Mouse (Mus musculus) cerebellum, adult 8-10 months (tissue): ENCODE data around the gene Sgf29.
"Not testable (repeated sequence)": the region's sequence is repeated elsewhere in the genome, so short reads cannot be mapped to it uniquely, and the experiment has no call there.

Source experiments
- DNase-seq: peaks from one replicate; pipeline ENCODE4 v3.0.0; 2022

Sgf29 gene

DNA sequence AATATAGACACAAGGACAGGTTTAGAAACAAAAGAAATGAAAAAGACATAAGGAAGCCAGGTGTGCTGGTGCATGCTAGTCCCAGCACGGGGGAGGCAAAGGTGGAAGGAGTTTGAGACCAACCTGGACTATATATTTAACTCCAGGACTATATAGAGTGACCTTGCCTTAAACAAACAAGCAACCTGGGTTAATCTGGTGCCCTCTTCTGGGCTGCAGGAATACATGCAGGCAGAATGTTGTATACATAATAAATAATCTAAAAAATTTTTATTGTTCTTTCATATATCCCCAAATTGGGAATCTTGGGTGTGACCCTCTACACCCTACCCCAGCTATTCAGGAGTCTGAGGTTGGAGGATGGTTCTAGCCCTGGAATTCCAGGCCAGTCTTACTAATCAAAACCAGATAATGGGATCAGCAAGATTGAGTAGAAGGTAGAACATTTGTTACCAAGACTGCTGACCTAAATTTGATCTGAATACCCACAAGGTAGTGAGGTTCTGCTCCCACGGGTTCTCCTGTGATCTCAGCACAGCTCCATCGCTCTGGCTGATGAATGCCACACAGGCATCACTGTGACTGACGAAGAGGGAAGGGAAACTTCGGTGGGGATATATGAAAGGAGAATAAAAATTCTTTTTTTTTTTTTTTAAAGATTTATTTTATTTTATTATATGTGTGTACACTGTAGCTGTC lies 6.4 kb upstream of the Sgf29 start:
- DNase-seq, result no peak

- DNase-seq, result peak; percentile 43
These were observed 5.9 kb upstream of the Sgf29 start for GRCm38 (mm10) chr7:126643244-126643617.

- DNase-seq, result no peak
These were observed 4.8 kb upstream of the Sgf29 start for GRCm38 (mm10) chr7:126644345-126644744.

DNA sequence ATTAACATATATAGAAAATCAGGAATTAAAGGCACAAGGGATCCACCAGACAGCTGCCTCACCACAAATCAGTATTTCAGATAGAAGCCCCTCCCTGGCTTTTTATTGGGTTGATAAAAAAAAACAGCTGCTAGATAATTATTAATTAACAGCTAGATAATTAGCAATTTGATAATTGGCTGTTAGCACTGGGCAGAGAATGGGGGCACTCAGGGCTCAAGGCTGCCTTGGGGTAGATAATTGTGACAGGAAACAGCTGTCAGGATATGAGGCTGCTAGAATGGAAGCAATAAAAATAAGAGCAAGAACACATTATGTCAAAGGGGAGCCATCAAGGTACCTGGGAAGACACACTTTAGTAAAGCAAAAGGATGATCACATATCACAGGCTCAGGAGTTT lies 4.2 kb upstream of the Sgf29 start:
- no peak for DNase-seq

DNA sequence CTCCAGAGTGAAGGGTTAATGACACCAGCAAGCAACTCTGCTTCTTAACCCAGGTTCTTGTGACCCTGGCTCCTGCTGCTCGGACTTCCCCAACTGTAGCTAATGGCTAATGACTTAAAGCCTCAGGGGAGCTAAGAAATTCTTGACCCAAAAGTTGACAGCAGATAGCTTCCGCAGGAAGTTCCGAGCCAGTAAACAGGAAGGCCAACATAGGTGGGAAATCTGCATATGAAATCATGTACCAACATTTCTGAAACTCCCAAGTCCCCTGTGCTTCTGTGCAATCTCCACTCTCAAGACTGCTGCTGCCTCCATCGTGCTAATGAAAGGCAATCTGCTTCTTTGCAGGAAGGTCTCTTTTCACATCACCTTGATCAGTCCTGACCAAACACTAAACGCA lies 3.4 kb upstream of the Sgf29 start:
- DNase-seq, result no peak

- no peak for DNase-seq
These were observed 623 bp upstream of the Sgf29 start for GRCm38 (mm10) chr7:126648486-126648885.

DNA sequence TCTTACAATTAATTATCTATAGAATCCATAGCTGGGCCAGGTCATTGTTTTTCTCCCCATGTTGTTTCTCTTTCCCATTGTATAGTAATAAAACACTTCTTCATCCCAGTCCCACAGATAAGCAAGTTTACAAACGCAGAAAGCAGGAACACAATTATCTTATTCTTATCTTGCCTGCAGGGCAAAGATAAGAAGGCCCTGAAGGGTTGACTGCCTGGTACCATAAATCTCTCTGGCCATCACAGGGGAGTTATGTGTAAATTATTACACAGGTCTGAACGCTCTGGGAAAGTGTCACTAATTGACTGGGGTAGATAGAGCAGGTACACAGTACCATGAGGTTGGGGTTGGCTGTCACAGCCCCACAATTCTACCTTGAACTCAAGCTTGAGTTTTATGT lies 1.7 kb downstream of the Sgf29 start:
- DNase-seq, result no peak

GRCm38 (mm10) chr7:126653991-126654390 lies 4.9 kb downstream of the Sgf29 start:
- no peak for DNase-seq

- DNase-seq, result no peak
These were observed 6.6 kb downstream of the Sgf29 start for GRCm38 (mm10) chr7:126655695-126656094.

GRCm38 (mm10) chr7:126657522-126657921 lies 8.4 kb downstream of the Sgf29 start:
- no peak for DNase-seq

- DNase-seq, result no peak
These were observed 10.7 kb downstream of the Sgf29 start for GRCm38 (mm10) chr7:126659771-126660170.

GRCm38 (mm10) chr7:126663646-126664045 lies 14.5 kb downstream of the Sgf29 start:
- DNase-seq, result no peak

DNA sequence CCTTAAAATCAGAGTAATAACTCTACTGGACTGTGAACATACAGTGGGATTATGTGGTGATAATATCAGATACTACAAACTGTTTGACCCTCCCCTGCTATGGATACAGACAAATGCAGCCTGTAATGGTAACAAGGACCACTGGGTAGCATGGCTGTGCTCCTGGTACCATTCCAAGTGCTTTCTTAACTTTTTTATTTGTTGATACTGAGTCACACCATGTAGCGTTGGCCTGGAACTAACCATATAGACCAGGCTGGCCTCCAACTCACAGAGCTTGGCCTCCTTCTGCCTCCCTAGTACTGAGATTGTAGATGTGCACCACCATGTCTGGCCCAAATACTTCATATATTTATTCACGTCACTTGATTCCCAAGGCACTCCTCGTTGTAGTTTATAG lies 16.2 kb downstream of the Sgf29 start:
- DNase-seq, result no peak

DNA sequence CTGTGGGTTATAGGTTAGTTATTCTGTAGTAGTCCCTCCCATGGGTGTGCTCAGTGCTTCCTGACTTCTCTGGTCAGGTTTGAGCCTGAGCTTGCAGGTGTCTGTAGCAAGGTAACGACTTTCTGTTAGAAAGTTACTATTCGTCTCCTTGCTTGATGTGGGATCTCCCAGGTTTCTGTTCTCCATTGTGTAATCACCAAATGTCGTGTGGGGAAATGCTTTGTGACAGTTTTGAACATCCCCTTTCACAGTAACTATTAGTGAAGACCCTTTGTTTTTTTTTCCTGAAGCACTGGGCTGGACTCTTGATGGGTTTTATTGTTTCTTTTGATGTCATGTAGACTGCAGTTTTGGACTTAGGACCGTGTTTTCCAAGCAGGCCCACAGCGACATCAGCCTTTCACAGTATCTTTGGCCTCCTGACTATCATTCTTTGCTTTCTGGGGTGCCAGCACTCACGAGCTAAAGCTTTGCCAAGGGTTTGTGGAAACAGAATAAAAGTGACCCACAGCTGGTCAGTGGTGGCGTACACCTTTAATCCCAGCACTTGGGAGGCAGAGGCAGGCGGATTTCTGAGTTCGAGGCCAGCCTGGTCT lies 18.5 kb downstream of the Sgf29 start:
- no peak for DNase-seq

DNA sequence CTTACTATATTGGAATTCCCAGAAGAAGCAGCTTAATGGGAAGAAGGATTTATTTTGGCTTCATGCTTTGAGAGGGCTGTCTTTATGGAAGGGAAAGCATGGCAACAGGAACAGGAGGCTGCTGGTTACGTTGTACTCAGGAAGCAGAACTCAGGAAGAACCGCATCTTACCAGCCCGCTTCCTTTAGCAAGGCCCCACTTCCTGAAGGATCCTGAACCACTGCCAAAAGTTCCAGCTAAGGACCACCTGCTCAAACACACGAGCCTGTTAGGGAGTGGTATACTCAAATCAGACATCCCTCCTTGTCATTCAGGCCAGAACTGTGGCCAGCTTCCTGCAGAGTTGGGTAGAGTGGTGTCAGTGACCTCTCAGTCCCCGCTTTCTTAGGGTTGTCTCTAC lies 19.3 kb downstream of the Sgf29 start:
- no peak for DNase-seq

GRCm38 (mm10) chr7:126670152-126670551 lies 21.0 kb downstream of the Sgf29 start:
- no peak for DNase-seq

DNA sequence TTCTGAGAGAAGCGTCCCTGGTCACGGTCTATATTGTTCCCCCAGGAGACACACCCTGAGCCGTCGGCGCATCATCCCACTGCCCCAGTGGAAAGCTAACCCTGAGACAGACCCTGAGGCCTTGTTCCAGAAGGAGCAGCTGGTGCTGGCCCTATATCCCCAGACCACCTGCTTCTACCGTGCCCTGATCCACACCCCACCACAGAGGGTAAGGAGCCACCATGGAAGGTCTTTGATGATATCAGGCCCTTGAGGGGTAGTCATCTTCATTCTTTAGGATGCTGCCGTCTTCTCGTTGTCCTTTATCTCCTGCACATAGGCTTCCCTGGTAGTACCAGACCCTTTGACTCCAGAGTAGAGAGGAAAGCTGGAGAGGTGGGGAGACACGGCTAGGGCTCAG lies 23.0 kb downstream of the Sgf29 start:
- no peak for DNase-seq

DNA sequence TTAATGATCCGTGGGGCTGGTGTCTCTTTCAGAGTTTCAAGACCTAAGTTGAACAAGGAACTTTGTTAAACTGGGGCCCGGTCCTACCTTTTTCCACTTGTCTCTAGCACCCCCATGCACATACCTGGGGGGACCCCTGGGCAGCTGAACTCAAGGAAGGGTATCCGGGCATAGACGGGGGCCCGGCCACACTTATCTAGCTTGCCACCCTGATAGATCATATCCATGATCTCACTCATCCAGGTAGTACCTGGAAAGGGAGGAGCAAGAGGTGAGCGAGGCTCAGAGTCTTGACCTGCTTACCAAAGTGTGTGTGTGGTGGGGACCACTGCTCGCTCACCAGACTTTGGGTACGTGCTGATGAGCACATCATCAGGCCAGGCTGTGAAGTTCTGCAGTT lies 26.0 kb downstream of the Sgf29 start:
- no peak for DNase-seq

- no peak for DNase-seq
These were observed 27.1 kb downstream of the Sgf29 start, which contains the start of gene Sult1a1 for GRCm38 (mm10) chr7:126676207-126676606. Sult1a1 (minus strand) TSS chr7:126676432.

DNA sequence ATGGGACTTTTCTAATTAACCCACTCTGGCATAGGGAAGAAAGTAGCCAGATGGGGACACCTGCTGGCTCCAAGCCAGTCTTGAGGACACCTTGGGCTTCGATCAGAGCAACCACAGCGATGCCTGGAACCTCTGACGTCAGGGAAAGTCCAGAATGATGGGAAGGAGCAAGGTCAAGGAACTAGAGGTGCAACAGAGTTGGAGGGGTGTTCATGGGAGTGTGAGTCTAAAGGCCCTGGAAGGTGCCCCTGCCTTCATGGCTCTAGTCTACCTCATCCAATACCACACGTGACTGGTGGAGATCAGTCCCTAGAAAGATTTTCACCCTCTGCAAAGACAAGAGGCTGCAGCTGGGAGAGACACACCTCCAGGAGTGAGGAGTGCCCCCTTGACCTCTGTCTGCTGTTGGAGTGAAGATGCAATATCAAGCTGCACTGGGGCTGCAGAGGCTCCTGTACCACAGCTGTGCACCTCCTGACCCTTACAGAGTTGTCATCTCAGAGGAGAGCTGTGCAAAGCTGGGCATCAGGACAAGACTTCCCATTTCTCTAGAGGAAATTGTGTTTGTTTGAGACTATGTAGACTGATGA lies 27.6 kb downstream of the Sgf29 start:
- DNase-seq, result no peak

DNA sequence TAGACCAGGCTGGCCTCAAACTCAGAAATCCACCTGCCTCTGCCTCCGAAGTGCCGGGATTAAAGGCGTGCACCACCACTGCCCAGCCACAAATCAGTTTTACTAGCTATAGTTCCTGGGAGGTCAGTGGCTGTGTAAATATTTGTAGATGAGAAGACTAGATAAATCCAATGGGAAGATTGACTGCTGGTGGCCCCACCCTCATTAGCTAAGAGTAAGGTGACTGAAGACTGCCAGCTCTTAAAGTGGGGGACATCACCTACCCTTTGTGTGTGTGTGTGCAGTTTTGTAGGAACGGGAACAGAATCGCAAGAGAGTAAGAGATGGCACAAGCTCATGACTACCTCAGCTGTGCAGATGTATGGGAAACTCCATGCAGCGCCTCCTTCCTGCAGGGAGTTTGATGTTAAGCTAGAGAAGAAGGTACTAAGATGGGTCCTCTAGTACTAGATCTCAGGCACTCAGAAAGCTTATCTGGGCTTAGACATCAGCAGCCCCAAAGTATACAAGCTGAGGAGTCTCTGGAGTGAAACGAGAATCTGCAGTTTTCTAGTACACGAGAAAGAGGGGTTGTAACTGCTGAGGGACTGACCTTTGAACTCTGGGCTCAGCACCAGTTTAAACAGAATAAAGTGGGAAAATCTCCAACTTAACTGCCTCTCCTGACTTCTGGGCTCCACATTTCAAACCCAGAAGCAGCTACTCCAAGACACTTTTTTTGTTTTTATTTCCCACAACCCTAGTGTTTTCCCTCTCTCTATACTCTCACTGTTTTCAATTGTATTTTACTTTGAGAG lies 29.6 kb downstream of the Sgf29 start:
- DNase-seq, result no peak

- no peak for DNase-seq
These were observed 30.6 kb downstream of the Sgf29 start for GRCm38 (mm10) chr7:126679683-126680082.

DNA sequence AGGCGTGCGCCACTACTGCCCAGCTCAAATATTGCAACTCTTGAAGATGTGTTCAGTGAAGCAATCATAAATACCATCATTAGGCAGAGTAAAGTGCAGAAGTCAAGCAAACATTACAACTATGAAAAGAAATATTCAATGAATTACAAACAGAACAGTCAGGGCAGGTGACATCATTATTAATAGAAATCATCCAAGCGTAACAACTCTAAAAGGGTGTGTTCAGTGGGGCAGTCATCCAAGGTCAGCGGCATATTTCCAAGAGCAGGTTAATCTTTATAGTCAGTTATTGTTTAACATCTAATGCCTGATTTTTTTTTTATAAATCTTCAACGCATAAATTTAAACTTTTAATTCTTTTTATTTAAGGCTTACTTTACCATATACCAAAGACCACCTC lies 32.1 kb downstream of the Sgf29 start:
- no peak for DNase-seq

DNA sequence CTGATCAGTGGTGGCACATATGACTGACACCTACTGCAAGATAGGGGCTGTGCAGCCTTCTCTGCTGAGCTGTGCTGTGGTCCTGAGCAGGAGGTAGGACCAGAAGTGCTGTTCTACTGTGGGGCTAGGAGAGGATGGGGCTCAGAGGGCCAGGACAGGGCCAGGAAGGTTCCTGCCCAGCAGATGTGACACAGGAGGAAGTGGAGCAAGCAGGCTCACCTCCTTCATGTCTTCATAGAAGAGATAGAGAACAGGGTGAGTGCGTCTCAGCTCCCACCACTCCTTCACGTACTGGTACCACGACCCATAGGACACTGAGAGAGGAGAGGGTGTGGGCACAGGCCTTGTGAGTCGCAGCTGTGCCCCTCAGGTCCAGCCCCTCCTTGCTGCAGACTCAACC lies 39.0 kb downstream of the Sgf29 start:
- DNase-seq, result not testable (repeated sequence)
